Mouse (Mus musculus): Measurements from ENCODE around the gene Slc43a3. TPM values are rescaled to one million over a fixed set of nuclear protein-coding genes. Genes with fewer than 3 reads are reported as not detected.

Gene Slc43a3
- polyA plus RNA-seq, 1 experiment from 2014 or later, result 14.9 TPM

GRCm38 (mm10) chr2:84939711-84940110 lies 3.3 kb downstream of the Slc43a3 start:
- no peaks in the 10 kb centered on the region for H3K36me3 ChIP-seq
- H3K4me2 ChIP-seq (replicated peaks), result no peak overlapping the region
- ATAC-seq (ENCODE audit: low FRiP score, low read depth), result no peak
- H3K4me3 ChIP-seq, result no peak overlapping the region
- no peaks in the 10 kb centered on the region for H3K9me3 ChIP-seq
- 97% methylated on average over 6 of the region's 6 CpGs for WGBS
- no peak overlapping the region for H3K27ac ChIP-seq
- no peak overlapping the region for H3K9ac ChIP-seq
- H3K4me1 ChIP-seq, result no peaks in the 10 kb centered on the region; the same call in 1 of the 2 replicates
- H3K27me3 ChIP-seq (replicated peaks), result no peaks in the 10 kb centered on the region

- no peaks in the 10 kb centered on the region for H3K36me3 ChIP-seq
- 88% methylated on average over 2 of the region's 2 CpGs for WGBS
- no peak for ATAC-seq (ENCODE audit: low FRiP score, low read depth)
- no peaks in the 10 kb centered on the region for H3K27me3 ChIP-seq (replicated peaks)
- H3K9me3 ChIP-seq, result no peaks in the 10 kb centered on the region
- no peak overlapping the region for H3K4me3 ChIP-seq
- no peak overlapping the region for H3K4me2 ChIP-seq (replicated peaks)
- no peak overlapping the region for H3K27ac ChIP-seq
- no peaks in the 10 kb centered on the region; the same call in 1 of the 2 replicates for H3K4me1 ChIP-seq
- no peak overlapping the region for H3K9ac ChIP-seq
These were observed 5.0 kb downstream of the Slc43a3 start for GRCm38 (mm10) chr2:84941332-84941731.

- Histone ChIP-seq H3K27me3 (replicated peaks) (no peaks in the 10 kb centered on the region), H3K9me3 (no peaks in the 10 kb centered on the region), H3K4me1 (no peaks in the 10 kb centered on the region; the same call in 1 of the 2 replicates), H3K4me2 (replicated peaks) (no peak overlapping the region), H3K9ac (no peak overlapping the region), H3K36me3 (no peaks in the 10 kb centered on the region), H3K27ac (no peak overlapping the region), H3K4me3 (no peak overlapping the region)
- WGBS, result 97% methylated on average over 4 of the region's 4 CpGs
- ATAC-seq (ENCODE audit: low FRiP score, low read depth), result no peak
These were observed 5.4 kb downstream of the Slc43a3 start for GRCm38 (mm10) chr2:84941795-84942194.

- Histone ChIP-seq H3K4me2 (replicated peaks) (no peak overlapping the region), H3K9ac (no peak overlapping the region), H3K36me3 (no peaks in the 10 kb centered on the region; the same call in 1 of the 2 replicates), H3K4me1 (no peaks in the 10 kb centered on the region), H3K27ac (no peak overlapping the region), H3K27me3 (replicated peaks) (no peaks in the 10 kb centered on the region), H3K9me3 (no peaks in the 10 kb centered on the region), H3K4me3 (no peak overlapping the region)
- 85% methylated on average over 3 of the region's 3 CpGs for WGBS
- no peak for ATAC-seq (ENCODE audit: low FRiP score, low read depth)
These were observed 10.9 kb downstream of the Slc43a3 start for GRCm38 (mm10) chr2:84947154-84947771.

GRCm38 (mm10) chr2:84948252-84948651 lies 11.9 kb downstream of the Slc43a3 start:
- Histone ChIP-seq H3K9me3 (no peaks in the 10 kb centered on the region), H3K27me3 (replicated peaks) (no peaks in the 10 kb centered on the region), H3K9ac (no peak overlapping the region), H3K4me3 (no peak overlapping the region), H3K4me1 (no peaks in the 10 kb centered on the region), H3K36me3 (no peaks in the 10 kb centered on the region; the same call in 1 of the 2 replicates), H3K4me2 (replicated peaks) (no peak overlapping the region), H3K27ac (no peak overlapping the region)
- no peak for ATAC-seq (ENCODE audit: low FRiP score, low read depth)
- 93% methylated on average over 7 of the region's 7 CpGs for WGBS

- Histone ChIP-seq H3K4me3 (no peak overlapping the region), H3K9ac (no peak overlapping the region), H3K27ac (no peak overlapping the region), H3K4me2 (replicated peaks) (no peak overlapping the region), H3K36me3 (no peaks in the 10 kb centered on the region; the same call in 1 of the 2 replicates), H3K9me3 (no peaks in the 10 kb centered on the region), H3K27me3 (replicated peaks) (no peaks in the 10 kb centered on the region), H3K4me1 (no peaks in the 10 kb centered on the region)
- no peak for ATAC-seq (ENCODE audit: low FRiP score, low read depth)
- WGBS, result 88% methylated on average over 2 of the region's 2 CpGs
These were observed 12.3 kb downstream of the Slc43a3 start for GRCm38 (mm10) chr2:84948721-84949120.

- no peak for ATAC-seq (ENCODE audit: low FRiP score, low read depth)
- Histone ChIP-seq H3K9ac (no peak overlapping the region), H3K4me3 (no peak overlapping the region), H3K9me3 (no peaks in the 10 kb centered on the region), H3K4me1 (no peaks in the 10 kb centered on the region), H3K27me3 (replicated peaks) (no peaks in the 10 kb centered on the region), H3K36me3 (no peaks in the 10 kb centered on the region; the same call in 1 of the 2 replicates), H3K4me2 (replicated peaks) (no peak overlapping the region), H3K27ac (no peak overlapping the region)
- 91% methylated on average over 8 of the region's 8 CpGs for WGBS
These were observed 14.6 kb downstream of the Slc43a3 start for GRCm38 (mm10) chr2:84951027-84951426.

GRCm38 (mm10) chr2:84952251-84952650 lies 15.9 kb downstream of the Slc43a3 start:
- WGBS, result 93% methylated on average over 1 of the region's 1 CpGs
- H3K4me1 ChIP-seq, result no peaks in the 10 kb centered on the region
- no peaks in the 10 kb centered on the region for H3K9me3 ChIP-seq
- H3K27ac ChIP-seq, result no peak overlapping the region
- H3K4me2 ChIP-seq (replicated peaks), result no peak overlapping the region
- ATAC-seq (ENCODE audit: low FRiP score, low read depth), result no peak
- no peaks in the 10 kb centered on the region; the same call in 1 of the 2 replicates for H3K36me3 ChIP-seq
- no peaks in the 10 kb centered on the region for H3K27me3 ChIP-seq (replicated peaks)
- no peak overlapping the region for H3K4me3 ChIP-seq
- no peak overlapping the region for H3K9ac ChIP-seq

- Histone ChIP-seq H3K27ac (no peak overlapping the region), H3K36me3 (no peaks in the 10 kb centered on the region; the same call in 1 of the 2 replicates), H3K27me3 (replicated peaks) (no peaks in the 10 kb centered on the region), H3K4me1 (no peaks in the 10 kb centered on the region), H3K4me3 (no peak overlapping the region), H3K4me2 (replicated peaks) (no peak overlapping the region), H3K9ac (no peak overlapping the region), H3K9me3 (no peaks in the 10 kb centered on the region)
- no peak for ATAC-seq (ENCODE audit: low FRiP score, low read depth)
- 85% methylated on average over 4 of the region's 4 CpGs for WGBS
These were observed 16.3 kb downstream of the Slc43a3 start for GRCm38 (mm10) chr2:84952693-84953092.

- Histone ChIP-seq H3K9me3 (no peaks in the 10 kb centered on the region), H3K4me1 (no peaks in the 10 kb centered on the region), H3K36me3 (no peaks in the 10 kb centered on the region; the same call in 1 of the 2 replicates), H3K27me3 (replicated peaks) (no peaks in the 10 kb centered on the region), H3K4me3 (no peak overlapping the region), H3K27ac (no peak overlapping the region), H3K9ac (no peak overlapping the region), H3K4me2 (replicated peaks) (no peak overlapping the region)
- no peak for ATAC-seq (ENCODE audit: low FRiP score, low read depth)
- WGBS, result 94% methylated on average over 9 of the region's 9 CpGs
These were observed 19.1 kb downstream of the Slc43a3 start for GRCm38 (mm10) chr2:84955435-84955834.

GRCm38 (mm10) chr2:84956274-84956673 lies 19.9 kb downstream of the Slc43a3 start:
- Histone ChIP-seq H3K4me3 (no peak overlapping the region), H3K9ac (no peak overlapping the region), H3K36me3 (no peaks in the 10 kb centered on the region), H3K27me3 (replicated peaks) (no peaks in the 10 kb centered on the region), H3K4me2 (replicated peaks) (no peak overlapping the region), H3K4me1 (no peaks in the 10 kb centered on the region), H3K9me3 (no peaks in the 10 kb centered on the region), H3K27ac (no peak overlapping the region)
- ATAC-seq (ENCODE audit: low FRiP score, low read depth), result no peak
- WGBS, result 59% methylated on average over 5 of the region's 5 CpGs

GRCm38 (mm10) chr2:84958588-84959264 lies 22.3 kb downstream of the Slc43a3 start:
- no peaks in the 10 kb centered on the region for H3K4me1 ChIP-seq
- no peak overlapping the region for H3K4me2 ChIP-seq (replicated peaks)
- no peak overlapping the region for H3K9ac ChIP-seq
- no peaks in the 10 kb centered on the region for H3K27me3 ChIP-seq (replicated peaks)
- H3K4me3 ChIP-seq, result no peak overlapping the region
- H3K27ac ChIP-seq, result no peak overlapping the region
- H3K9me3 ChIP-seq, result no peaks in the 10 kb centered on the region
- no peak for ATAC-seq (ENCODE audit: low FRiP score, low read depth)
- H3K36me3 ChIP-seq, result no peaks in the 10 kb centered on the region
- 91% methylated on average over 11 of the region's 11 CpGs for WGBS

- Histone ChIP-seq H3K36me3 (no peaks in the 10 kb centered on the region), H3K27ac (no peak overlapping the region), H3K9ac (no peak overlapping the region), H3K4me2 (replicated peaks) (no peak overlapping the region), H3K4me1 (no peaks in the 10 kb centered on the region), H3K9me3 (no peaks in the 10 kb centered on the region), H3K4me3 (no peak overlapping the region), H3K27me3 (replicated peaks) (no peaks in the 10 kb centered on the region)
- 75% methylated on average over 2 of the region's 2 CpGs for WGBS
- ATAC-seq (ENCODE audit: low FRiP score, low read depth), result no peak
These were observed 24.9 kb downstream of the Slc43a3 start for GRCm38 (mm10) chr2:84961300-84961699.

Data from neural tube, embryonic 12.5 days (tissue).